Mouse (Mus musculus) kidney, adult 2 months (tissue): ENCODE results near the gene Glra3. TPM values are rescaled to one million over a fixed set of nuclear protein-coding genes. Genes with fewer than 3 reads are reported as not detected.

ENCODE experiments used
- DNase-seq: peaks from one replicate; pipeline ENCODE4 v3.0.0; 2021
- H3K27ac ChIP-seq: fragments of 200-500 bp; 2 replicates; pipeline ENCODE4 v1.5.1; 2012; ENCODE audit warnings: low read depth, low read length, control low read depth, inconsistent platforms; ENCODE audit not compliant: insufficient read depth
- H3K27me3 ChIP-seq: fragments of 200-500 bp; replicated peaks from 2 replicates; pipeline ENCODE4 v1.6.1; 2012; ENCODE audit warnings: mild to moderate bottlenecking, moderate library complexity, low read length, inconsistent platforms; ENCODE audit not compliant: control insufficient read depth, insufficient read depth
- H3K36me3 ChIP-seq: fragments of 200-500 bp; 2 replicates; pipeline ENCODE4 v1.6.1; 2012; ENCODE audit warnings: mild to moderate bottlenecking, moderate library complexity, low read length, inconsistent platforms; ENCODE audit not compliant: control insufficient read depth, insufficient read depth
- H3K4me1 ChIP-seq: fragments of 200-500 bp; 2 replicates; pipeline ENCODE4 v1.6.1; 2011; ENCODE audit warnings: low read length; ENCODE audit not compliant: control insufficient read depth, insufficient read depth
- H3K4me3 ChIP-seq: fragments of 200-500 bp; 2 replicates; pipeline ENCODE4 v1.5.1; 2011; ENCODE audit warnings: mild to moderate bottlenecking, low read depth, low read length, control low read depth; ENCODE audit not compliant: insufficient read depth
- CTCF ChIP-seq: fragments of 200-500 bp; conservative IDR thresholded peaks from 2 replicates; pipeline ENCODE4 v1.5.1; 2011; ENCODE audit warnings: low read depth, mild to moderate bottlenecking, control low read depth, low read length, moderate library complexity, mixed read lengths; ENCODE audit not compliant: insufficient read depth, insufficient read length
- POLR2A ChIP-seq: fragments of 200-500 bp; IDR thresholded peaks from one replicate; pipeline ENCODE4 v1.6.1; 2011; ENCODE audit warnings: low read depth, low read length, control low read depth
- WGBS: fragments of 180-500 bp; shearing (Covaris S2); methylation state at CpG from one replicate; pipeline ENCODE4 v1.1.7; 2018; 5-methylcytosine and 5-hydroxymethylcytosine counted together
- polyA plus RNA-seq: library from polyadenylated mRNA; depleted of rRNA; stranded (reverse); fragments of >200 nt; gene quantifications from 2 replicates; pipeline ENCODE4 v1.2.3, GENCODE M21; 2012; rRNA removed

Glra3 gene
- polyA plus RNA-seq, 1 experiment = not detected

DNA sequence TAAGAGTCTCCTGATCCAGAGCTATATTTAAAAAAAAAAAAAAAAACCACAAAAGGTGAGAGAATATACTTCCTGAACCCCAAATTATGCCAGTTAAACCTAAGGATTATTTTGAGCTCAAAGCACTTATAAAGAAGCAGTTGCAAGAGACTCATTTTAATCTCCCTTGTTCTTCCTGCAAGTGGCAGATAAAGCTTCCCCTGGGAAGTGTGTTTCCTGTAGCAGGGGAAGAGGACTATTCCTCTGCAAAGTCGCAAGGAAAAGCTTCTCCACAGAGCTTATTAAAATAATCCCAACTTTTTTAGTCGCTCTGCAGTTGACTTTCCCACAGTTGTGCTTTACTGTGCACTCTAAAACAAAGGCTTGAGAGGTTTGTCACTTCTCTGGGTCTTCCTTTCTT is 218.7 kb downstream of the Glra3 start:
- Histone ChIP-seq H3K36me3 (no peaks in the 10 kb centered on the region), H3K4me3 (no peak overlapping the region), H3K4me1 (no peaks in the 10 kb centered on the region), H3K27me3 (no peaks in the 10 kb centered on the region), H3K27ac (no peak overlapping the region)
- WGBS = 43% methylated on average over 2 of the region's 2 CpGs
- no peak for TF ChIP-seq CTCF
- no peak for TF ChIP-seq POLR2A
- no peak for DNase-seq

Other genes starting within 250 kb of the Glra3 start
- gene Adam29, start 33.5 kb upstream of the Glra3 start, polyA plus RNA-seq = not detected in 2 replicates